Mouse (Mus musculus) liver, postnatal 0 days (tissue): ENCODE results near the gene Nup214. TPM values are rescaled to one million over a fixed set of nuclear protein-coding genes. Genes with fewer than 3 reads are reported as not detected.

Source experiments
- ATAC-seq: fragments of 200-750 bp; cut with Nextera tagmentation; 2 replicates; pipeline ENCODE4 v1.8.0; 2017; ENCODE audit warnings: mild to moderate bottlenecking, moderate library complexity
- DNase-seq: peaks from one replicate; pipeline ENCODE4 v3.0.0-alpha.2; 2016
- H3K27ac ChIP-seq: fragments of 300-500 bp; sonication (generic); 2 replicates; pipeline ENCODE4 v1.5.1; 2014; ENCODE audit warnings: antibody characterized with exemption, moderate library complexity, mild to moderate bottlenecking, low read depth
- H3K27me3 ChIP-seq: fragments of 300-500 bp; sonication (generic); 2 replicates; pipeline ENCODE4 v1.6.1; 2014; ENCODE audit warnings: low read length, control low read depth, mixed read lengths; ENCODE audit not compliant: insufficient read depth
- H3K36me3 ChIP-seq: fragments of 300-500 bp; sonication (generic); replicated peaks from 2 replicates; pipeline ENCODE4 v1.6.1; 2014; ENCODE audit warnings: mild to moderate bottlenecking, control low read depth, low read length, moderate library complexity, mixed read lengths; ENCODE audit not compliant: insufficient read depth
- H3K4me1 ChIP-seq: fragments of 300-500 bp; sonication (generic); 2 replicates; pipeline ENCODE4 v1.6.1; 2014; ENCODE audit warnings: antibody characterized with exemption, mild to moderate bottlenecking, control low read depth; ENCODE audit not compliant: insufficient read depth
- H3K4me2 ChIP-seq: fragments of 300-500 bp; sonication (generic); 2 replicates; pipeline ENCODE4 v1.6.1; 2014; ENCODE audit warnings: low read depth, mild to moderate bottlenecking, low read length, moderate library complexity, mixed read lengths
- H3K4me3 ChIP-seq: fragments of 300-500 bp; sonication (generic); 2 replicates; pipeline ENCODE4 v1.5.1; 2014; ENCODE audit warnings: low read depth, low read length
- H3K9ac ChIP-seq: fragments of 300-500 bp; sonication (generic); replicated peaks from 2 replicates; pipeline ENCODE4 v1.6.1; 2014; ENCODE audit warnings: mild to moderate bottlenecking, moderate library complexity
- H3K9me3 ChIP-seq: fragments of 300-500 bp; sonication (generic); 2 replicates; pipeline ENCODE4 v1.6.1; 2016; ENCODE audit warnings: mild to moderate bottlenecking, control low read depth, low read length, mixed read lengths
- CTCF ChIP-seq: sonication (generic); IDR thresholded peaks from 2 replicates; pipeline ENCODE4 v1.5.1; 2016; ENCODE audit warnings: antibody characterized with exemption, low read depth
- EP300 ChIP-seq: IDR thresholded peaks from 2 replicates; pipeline ENCODE4 v1.6.1; 2016; ENCODE audit warnings: antibody characterized with exemption, low read depth, mild to moderate bottlenecking
- WGBS: fragments of 180-500 bp; shearing (Covaris S2); extraction: QIAGEN DNeasy Blood & Tissue Kit; methylation state at CpG from one replicate; pipeline ENCODE4 v1.1.7; 2014; ENCODE audit not compliant: insufficient replicate concordance; 5-methylcytosine and 5-hydroxymethylcytosine counted together
- polyA plus RNA-seq: library from polyadenylated mRNA; unstranded; fragments of >200 nt; fragmentation: Nextera tagmentation; extraction: Ambion mirVana; gene quantifications from 2 replicates; pipeline ENCODE4 v1.2.1, GENCODE M21; 2015

Nup214 gene
- polyA plus RNA-seq, 1 experiment from 2014 or later, result 31.2 TPM

GRCm38 (mm10) chr2:32064913-32065312, 90.7 kb downstream of the Nup214 start:
- Histone ChIP-seq H3K36me3 (peaks cover 12% of the 10 kb centered on the region), H3K4me2 (no peak overlapping the region), H3K9me3 (no peaks in the 10 kb centered on the region), H3K4me1 (peaks cover 29% of the 10 kb centered on the region), H3K27ac (peak overlapping the region; percentile 67), H3K4me3 (no peak overlapping the region), H3K27me3 (no peaks in the 10 kb centered on the region), H3K9ac (no peak overlapping the region)
- TF ChIP-seq CTCF, result no peak
- TF ChIP-seq EP300, result no peak
- ATAC-seq, result no peak
- 46% methylated on average over 13 of the region's 13 CpGs for WGBS
- no peak for DNase-seq

- Histone ChIP-seq H3K4me3 (no peak overlapping the region), H3K27me3 (no peaks in the 10 kb centered on the region), H3K27ac (peak overlapping the region; percentile 67; the same call in 1 of the 2 replicates), H3K4me1 (peaks cover 28% of the 10 kb centered on the region), H3K9ac (no peak overlapping the region), H3K4me2 (no peak overlapping the region), H3K9me3 (no peaks in the 10 kb centered on the region), H3K36me3 (peaks cover 12% of the 10 kb centered on the region)
- no peak for DNase-seq
- ATAC-seq, result no peak
- TF ChIP-seq EP300 (no peak), CTCF (no peak)
- 64% methylated on average over 5 of the region's 5 CpGs for WGBS
These were observed 91.1 kb downstream of the Nup214 start for GRCm38 (mm10) chr2:32065371-32065791.

- Histone ChIP-seq H3K4me2 (no peak overlapping the region), H3K27me3 (no peaks in the 10 kb centered on the region), H3K9ac (no peak overlapping the region), H3K36me3 (peaks cover 12% of the 10 kb centered on the region), H3K4me3 (no peak overlapping the region), H3K9me3 (no peaks in the 10 kb centered on the region), H3K27ac (no peak overlapping the region), H3K4me1 (peaks cover 24% of the 10 kb centered on the region)
- no peak for TF ChIP-seq EP300
- TF ChIP-seq CTCF, result no peak; the same call in 1 of the 2 replicates
- ATAC-seq (no peak), DNase-seq (no peak)
- 73% methylated on average over 4 of the region's 4 CpGs for WGBS
These were observed 91.8 kb downstream of the Nup214 start for GRCm38 (mm10) chr2:32066005-32066404.

GRCm38 (mm10) chr2:32068811-32069607, 94.8 kb downstream of the Nup214 start:
- TF ChIP-seq EP300 (no peak), CTCF (no peak)
- Histone ChIP-seq H3K27me3 (no peaks in the 10 kb centered on the region), H3K9me3 (no peaks in the 10 kb centered on the region), H3K27ac (no peak overlapping the region), H3K4me3 (no peak overlapping the region), H3K4me1 (peaks cover 2% of the 10 kb centered on the region; the same call in 1 of the 2 replicates), H3K4me2 (no peak overlapping the region), H3K9ac (no peak overlapping the region), H3K36me3 (peaks cover 12% of the 10 kb centered on the region)
- no peak for DNase-seq
- WGBS, result 78% methylated on average over 29 of the region's 31 CpGs
- ATAC-seq, result no peak

- Histone ChIP-seq H3K9ac (no peak overlapping the region), H3K9me3 (no peaks in the 10 kb centered on the region), H3K4me1 (peaks cover 2% of the 10 kb centered on the region; the same call in 1 of the 2 replicates), H3K4me3 (no peak overlapping the region), H3K4me2 (no peak overlapping the region), H3K27me3 (no peaks in the 10 kb centered on the region), H3K27ac (no peak overlapping the region), H3K36me3 (peaks cover 12% of the 10 kb centered on the region)
- DNase-seq, result no peak
- no peak for ATAC-seq
- 89% methylated on average over 10 of the region's 10 CpGs for WGBS
- TF ChIP-seq EP300 (no peak), CTCF (no peak)
These were observed 96.5 kb downstream of the Nup214 start for GRCm38 (mm10) chr2:32070747-32071146.

GRCm38 (mm10) chr2:32074404-32074803, 100.2 kb downstream of the Nup214 start:
- no peak for TF ChIP-seq CTCF
- no peak for TF ChIP-seq EP300
- peak; percentile 64 for DNase-seq
- 52% methylated on average over 8 of the region's 8 CpGs for WGBS

More at GRCm38 (mm10) chr2:32074404-32074803, 100.2 kb downstream of the Nup214 start:
- no peaks in the 10 kb centered on the region for H3K27me3 ChIP-seq
- H3K4me2 ChIP-seq, result no peak overlapping the region
- no peak overlapping the region for H3K4me3 ChIP-seq
- H3K36me3 ChIP-seq, result peaks cover 2% of the 10 kb centered on the region; the same call in 1 of the 2 replicates
- peak; percentile 87 for ATAC-seq
- peaks cover 14% of the 10 kb centered on the region for H3K4me1 ChIP-seq
- no peaks in the 10 kb centered on the region for H3K9me3 ChIP-seq
- no peak overlapping the region for H3K27ac ChIP-seq
- H3K9ac ChIP-seq, result no peak overlapping the region
